Mouse (Mus musculus): ENCODE measurements around the gene Mrps23. TPM values are rescaled to one million over a fixed set of nuclear protein-coding genes. Genes with fewer than 3 reads are reported as not detected.

Mrps23 gene
- polyA plus RNA-seq, 1 experiment from 2014 or later: 55.5 TPM

DNA sequence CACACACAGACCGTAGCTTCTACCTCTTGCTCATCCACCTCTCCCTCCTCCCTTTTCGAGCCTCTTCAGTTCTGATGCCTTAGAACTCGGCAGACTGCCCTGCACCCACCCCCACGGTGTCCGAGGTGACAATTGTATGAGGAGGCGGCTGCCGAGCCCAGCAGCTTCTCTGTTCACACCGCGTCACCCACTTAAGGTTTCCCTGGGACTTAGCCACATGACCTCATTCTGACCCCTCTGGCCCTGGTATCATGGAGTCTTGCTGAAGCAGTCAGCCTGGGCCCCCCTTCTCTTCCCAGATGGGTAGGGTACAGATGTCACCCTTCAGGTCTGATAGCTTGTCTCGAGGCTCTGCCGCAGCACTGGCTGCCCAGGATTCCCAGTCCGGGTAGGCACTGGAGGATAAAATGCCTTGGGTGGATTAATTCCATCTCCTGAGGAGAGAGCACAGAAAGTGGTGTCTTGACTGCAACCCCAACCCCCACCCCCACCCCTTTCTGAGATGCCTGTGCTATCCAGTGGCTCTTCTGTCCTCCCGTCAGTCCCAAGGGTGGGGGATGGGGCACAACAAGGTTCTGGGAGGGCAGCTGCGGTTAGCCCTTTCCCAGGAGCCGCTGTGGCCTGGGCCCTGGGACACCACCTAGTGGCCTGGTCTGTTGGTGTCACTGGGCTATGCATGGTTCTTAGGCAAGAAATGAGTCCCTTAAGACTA, 42.4 kb upstream of the Mrps23 start:
- H3K4me1 ChIP-seq (replicated peaks; ENCODE audit: control insufficient read depth, insufficient read depth, low read length): peaks cover 55% of the 10 kb centered on the region
- peak; percentile 71 for ATAC-seq (ENCODE audit: low read depth)

DNA sequence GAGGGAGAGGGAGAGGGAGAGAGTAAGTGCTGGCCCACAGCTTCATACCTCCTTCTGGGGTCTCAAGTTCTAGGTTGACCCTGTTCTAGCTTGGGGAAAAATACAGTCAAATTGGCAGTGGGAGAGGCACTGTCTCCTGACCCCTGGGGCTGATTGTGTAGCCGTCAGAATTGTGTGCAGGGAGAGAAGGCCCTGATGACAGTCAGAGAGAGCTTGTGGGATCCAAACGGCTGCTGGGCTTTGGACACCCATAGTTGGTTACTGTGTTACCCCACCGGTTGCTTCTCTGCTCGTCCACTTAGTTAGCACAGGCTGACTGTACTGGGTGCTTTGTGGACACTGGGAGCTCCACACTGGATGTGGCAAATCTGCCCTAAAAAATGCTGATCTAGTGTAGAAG, 41.4 kb upstream of the Mrps23 start:
- Histone ChIP-seq H3K4me2 (ENCODE audit: low read depth, low read length) (no peak overlapping the region), H3K4me1 (replicated peaks; ENCODE audit: control insufficient read depth, insufficient read depth, low read length) (peaks cover 52% of the 10 kb centered on the region), H3K36me3 (ENCODE audit: control insufficient read depth, insufficient read depth, low read length) (no peaks in the 10 kb centered on the region), H3K27me3 (ENCODE audit: control insufficient read depth, insufficient read depth, low read depth, low read length) (no peaks in the 10 kb centered on the region), H3K27ac (ENCODE audit: low read length) (no peak overlapping the region), H3K9ac (ENCODE audit: low read length) (no peak overlapping the region), H3K9me3 (ENCODE audit: control insufficient read depth, low read length) (no peaks in the 10 kb centered on the region), H3K4me3 (ENCODE audit: low read length) (no peak overlapping the region)
- ATAC-seq (ENCODE audit: low read depth): no peak
- WGBS: 56% methylated on average over 4 of the region's 4 CpGs

More for the DNA sequence above, 42.4 kb upstream of the Mrps23 start:
- no peaks in the 10 kb centered on the region for H3K9me3 ChIP-seq (ENCODE audit: control insufficient read depth, low read length)
- peak overlapping the region; percentile 48 for H3K4me3 ChIP-seq (ENCODE audit: low read length)
- WGBS: 1% methylated on average over 13 of the region's 15 CpGs
- H3K27me3 ChIP-seq (ENCODE audit: control insufficient read depth, insufficient read depth, low read depth, low read length): no peaks in the 10 kb centered on the region
- peak overlapping the region; percentile 41 for H3K9ac ChIP-seq (ENCODE audit: low read length)
- H3K36me3 ChIP-seq (ENCODE audit: control insufficient read depth, insufficient read depth, low read length): no peaks in the 10 kb centered on the region
- peak overlapping the region; percentile 86 for H3K4me2 ChIP-seq (ENCODE audit: low read depth, low read length)
- H3K27ac ChIP-seq (ENCODE audit: low read length): peak overlapping the region; percentile 92

DNA sequence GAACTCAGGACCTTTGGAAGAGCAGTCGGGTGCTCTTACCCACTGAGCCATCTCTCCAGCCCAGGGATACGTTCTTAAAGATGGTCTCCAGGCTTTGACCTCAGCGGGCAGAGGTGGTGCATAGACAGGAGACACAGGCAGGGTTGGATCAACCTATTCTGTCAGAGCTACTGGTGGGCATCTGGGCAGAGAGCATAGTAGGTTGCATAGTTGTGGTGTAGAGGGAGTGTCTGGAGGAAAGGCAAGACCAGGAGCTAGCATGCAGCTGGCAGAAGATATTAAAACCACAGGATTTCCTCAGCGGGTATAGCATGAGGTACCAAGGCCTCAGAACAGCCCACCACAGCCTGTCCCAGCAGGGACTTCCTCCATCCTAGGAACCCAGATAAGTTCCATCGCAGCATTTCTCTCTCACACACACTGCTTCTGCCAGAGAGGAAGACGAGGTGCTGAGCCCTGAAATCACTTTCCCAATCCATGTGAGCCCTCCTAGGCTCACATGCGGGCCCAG, 39.9 kb upstream of the Mrps23 start:
- 72% methylated on average over 7 of the region's 7 CpGs for WGBS
- Histone ChIP-seq H3K4me2 (ENCODE audit: low read depth, low read length) (no peak overlapping the region), H3K9me3 (ENCODE audit: control insufficient read depth, low read length) (no peaks in the 10 kb centered on the region), H3K4me1 (replicated peaks; ENCODE audit: control insufficient read depth, insufficient read depth, low read length) (peaks cover 43% of the 10 kb centered on the region), H3K4me3 (ENCODE audit: low read length) (no peak overlapping the region), H3K27me3 (ENCODE audit: control insufficient read depth, insufficient read depth, low read depth, low read length) (no peaks in the 10 kb centered on the region), H3K36me3 (ENCODE audit: control insufficient read depth, insufficient read depth, low read length) (no peaks in the 10 kb centered on the region), H3K27ac (ENCODE audit: low read length) (peak overlapping the region; percentile 86), H3K9ac (ENCODE audit: low read length) (peak overlapping the region; percentile 24; the same call in 1 of the 2 replicates)
- no peak for ATAC-seq (ENCODE audit: low read depth)

DNA sequence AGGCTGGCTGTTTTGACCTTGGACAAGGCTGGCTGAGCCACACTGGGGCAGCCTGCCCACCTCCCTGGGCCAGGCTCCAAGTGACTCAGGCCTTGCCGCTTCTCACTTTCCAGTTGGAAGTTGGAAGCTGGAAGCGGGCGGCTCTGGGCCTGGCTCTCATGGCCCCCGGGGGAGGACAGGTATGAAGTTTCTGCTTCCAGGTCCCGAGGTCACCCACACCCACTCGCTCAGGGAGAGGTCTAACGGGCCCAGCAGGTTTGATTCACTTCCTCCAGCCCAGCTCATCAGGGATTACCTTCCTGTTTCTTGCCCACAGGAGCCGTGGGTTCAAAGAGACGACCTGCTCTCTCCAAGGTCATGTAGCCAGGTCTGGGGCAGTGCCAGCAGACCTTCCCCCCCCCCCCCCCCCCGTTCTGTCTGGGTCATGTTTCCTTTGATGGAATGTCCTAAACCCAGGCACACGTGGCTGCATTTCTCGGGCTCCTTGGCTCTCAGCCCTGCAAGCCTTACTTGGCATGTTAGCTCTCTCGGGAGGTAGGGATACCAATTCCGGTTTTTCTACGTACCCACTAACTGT, 39.3 kb upstream of the Mrps23 start:
- WGBS: 15% methylated on average over 15 of the region's 15 CpGs
- H3K36me3 ChIP-seq (ENCODE audit: control insufficient read depth, insufficient read depth, low read length): no peaks in the 10 kb centered on the region
- H3K9ac ChIP-seq (ENCODE audit: low read length): peak overlapping the region; percentile 24; the same call in 1 of the 2 replicates
- peak; percentile 16 for ATAC-seq (ENCODE audit: low read depth)
- H3K27ac ChIP-seq (ENCODE audit: low read length): peak overlapping the region; percentile 86
- peak overlapping the region; percentile 28; the same call in 1 of the 2 replicates for H3K4me2 ChIP-seq (ENCODE audit: low read depth, low read length)
- H3K4me1 ChIP-seq (replicated peaks; ENCODE audit: control insufficient read depth, insufficient read depth, low read length): peaks cover 43% of the 10 kb centered on the region
- H3K9me3 ChIP-seq (ENCODE audit: control insufficient read depth, low read length): no peaks in the 10 kb centered on the region
- H3K4me3 ChIP-seq (ENCODE audit: low read length): no peak overlapping the region
- peaks cover 2% of the 10 kb centered on the region; the same call in 1 of the 2 replicates for H3K27me3 ChIP-seq (ENCODE audit: control insufficient read depth, insufficient read depth, low read depth, low read length)

DNA sequence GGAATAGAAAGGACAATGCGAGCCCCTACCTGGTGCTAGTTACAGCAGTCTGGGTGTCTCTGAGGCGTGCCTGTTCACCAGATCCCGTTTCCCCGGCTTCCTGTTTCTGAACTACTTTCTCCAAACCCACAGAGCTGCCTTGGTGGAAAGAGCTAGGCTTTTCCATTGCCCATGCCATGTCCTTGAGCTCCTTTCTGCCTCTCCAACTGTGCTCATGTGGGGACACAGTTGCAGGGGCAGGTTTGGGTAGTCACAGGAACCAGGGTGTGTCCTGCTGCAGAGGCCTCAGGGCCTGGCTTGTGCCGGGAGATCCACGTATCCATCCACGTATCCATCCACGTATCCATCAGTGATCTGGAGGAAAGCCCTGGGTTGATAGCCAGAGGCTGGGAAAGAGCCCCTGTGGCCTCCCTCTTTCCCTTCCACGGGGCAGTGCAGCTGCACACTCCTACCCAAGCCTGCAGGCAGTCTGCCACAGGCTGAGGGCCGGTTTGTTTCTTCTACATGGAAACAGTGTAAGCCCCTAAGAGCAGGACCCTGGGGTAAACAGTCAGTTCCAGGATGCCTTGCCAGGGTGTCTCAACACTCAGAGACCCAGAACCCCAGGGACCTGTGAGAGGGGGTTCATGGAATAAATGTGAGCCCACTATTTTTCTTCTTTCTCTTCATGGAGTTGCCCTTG, 38.4 kb upstream of the Mrps23 start:
- no peaks in the 10 kb centered on the region for H3K36me3 ChIP-seq (ENCODE audit: control insufficient read depth, insufficient read depth, low read length)
- H3K9me3 ChIP-seq (ENCODE audit: control insufficient read depth, low read length): no peaks in the 10 kb centered on the region
- H3K4me2 ChIP-seq (ENCODE audit: low read depth, low read length): no peak overlapping the region
- H3K27ac ChIP-seq (ENCODE audit: low read length): peak overlapping the region; percentile 86
- no peak for ATAC-seq (ENCODE audit: low read depth)
- 61% methylated on average over 10 of the region's 10 CpGs for WGBS
- H3K9ac ChIP-seq (ENCODE audit: low read length): no peak overlapping the region
- H3K27me3 ChIP-seq (ENCODE audit: control insufficient read depth, insufficient read depth, low read depth, low read length): peaks cover 2% of the 10 kb centered on the region; the same call in 1 of the 2 replicates
- peaks cover 33% of the 10 kb centered on the region for H3K4me1 ChIP-seq (replicated peaks; ENCODE audit: control insufficient read depth, insufficient read depth, low read length)
- H3K4me3 ChIP-seq (ENCODE audit: low read length): no peak overlapping the region

DNA sequence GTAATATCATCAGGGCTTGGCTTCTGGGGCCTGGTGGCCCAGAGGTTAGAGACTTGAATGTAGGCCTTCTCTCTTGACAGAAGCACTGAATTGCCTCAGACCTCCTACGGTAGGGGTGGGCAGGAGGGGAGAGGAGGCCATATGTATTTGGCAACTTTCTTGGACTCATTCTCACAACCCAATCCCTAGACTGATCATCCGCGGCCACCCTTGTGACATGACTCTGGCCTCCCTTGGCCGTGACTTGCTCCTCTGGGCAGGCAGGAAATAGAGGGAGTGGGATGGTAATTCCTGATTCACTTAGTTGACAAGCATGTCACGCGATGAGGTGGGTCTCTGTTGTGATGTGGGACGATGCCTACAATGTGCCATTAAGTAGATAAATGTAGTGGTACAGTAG, 37.7 kb upstream of the Mrps23 start:
- Histone ChIP-seq H3K27me3 (ENCODE audit: control insufficient read depth, insufficient read depth, low read depth, low read length) (peaks cover 2% of the 10 kb centered on the region; the same call in 1 of the 2 replicates), H3K36me3 (ENCODE audit: control insufficient read depth, insufficient read depth, low read length) (no peaks in the 10 kb centered on the region), H3K4me2 (ENCODE audit: low read depth, low read length) (no peak overlapping the region), H3K9ac (ENCODE audit: low read length) (no peak overlapping the region), H3K4me1 (replicated peaks; ENCODE audit: control insufficient read depth, insufficient read depth, low read length) (peaks cover 29% of the 10 kb centered on the region), H3K4me3 (ENCODE audit: low read length) (no peak overlapping the region), H3K27ac (ENCODE audit: low read length) (no peak overlapping the region), H3K9me3 (ENCODE audit: control insufficient read depth, low read length) (no peaks in the 10 kb centered on the region)
- ATAC-seq (ENCODE audit: low read depth): no peak
- WGBS: 86% methylated on average over 7 of the region's 7 CpGs

DNA sequence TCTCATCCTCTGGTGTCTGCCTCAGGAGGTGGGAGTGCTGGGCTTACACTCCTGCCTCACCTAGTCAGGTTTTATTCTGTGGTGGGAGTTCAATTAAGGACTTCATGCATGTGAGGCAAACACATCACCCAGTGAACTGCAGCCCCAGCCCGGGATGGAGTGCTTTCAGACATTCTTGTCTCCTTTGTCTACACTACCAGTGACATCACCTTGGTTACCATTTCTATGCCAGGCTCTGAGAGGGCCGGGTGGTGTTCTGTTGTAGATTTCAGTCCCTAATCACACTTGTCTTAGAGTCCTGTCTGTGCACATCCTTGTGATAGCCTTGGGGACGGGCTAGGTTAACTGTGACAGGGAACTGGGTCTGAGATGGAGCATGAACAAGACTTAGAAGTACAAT, 35.6 kb upstream of the Mrps23 start:
- Histone ChIP-seq H3K27me3 (ENCODE audit: control insufficient read depth, insufficient read depth, low read depth, low read length) (peaks cover 2% of the 10 kb centered on the region; the same call in 1 of the 2 replicates), H3K9ac (ENCODE audit: low read length) (no peak overlapping the region), H3K9me3 (ENCODE audit: control insufficient read depth, low read length) (no peaks in the 10 kb centered on the region), H3K27ac (ENCODE audit: low read length) (no peak overlapping the region), H3K4me1 (replicated peaks; ENCODE audit: control insufficient read depth, insufficient read depth, low read length) (peaks cover 42% of the 10 kb centered on the region), H3K4me3 (ENCODE audit: low read length) (no peak overlapping the region), H3K4me2 (ENCODE audit: low read depth, low read length) (no peak overlapping the region), H3K36me3 (ENCODE audit: control insufficient read depth, insufficient read depth, low read length) (no peaks in the 10 kb centered on the region)
- no peak for ATAC-seq (ENCODE audit: low read depth)
- WGBS: 56% methylated on average over 3 of the region's 3 CpGs

DNA sequence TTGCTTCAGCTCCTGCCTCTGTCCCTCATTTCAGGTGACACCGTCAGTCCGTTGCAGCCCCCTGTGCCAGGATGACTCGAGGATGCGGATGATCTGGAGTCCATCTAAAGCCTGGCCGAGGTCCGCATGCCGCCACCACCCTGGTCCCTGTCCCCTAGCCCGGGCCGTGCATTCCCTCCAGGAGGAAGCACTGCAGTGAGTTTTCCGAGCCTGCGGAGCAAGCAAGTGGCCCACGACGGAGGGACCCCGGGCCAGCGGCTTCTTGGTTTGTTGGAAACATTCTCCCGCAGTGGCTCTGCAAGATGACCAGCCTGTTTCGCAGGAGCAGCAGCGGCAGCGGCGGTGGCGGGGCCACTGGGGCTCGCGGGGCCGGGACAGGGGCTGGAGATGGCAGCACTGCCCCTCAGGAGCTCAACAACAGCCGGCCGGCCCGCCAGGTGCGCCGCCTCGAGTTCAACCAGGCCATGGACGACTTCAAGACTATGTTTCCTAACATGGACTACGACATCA, 34.6 kb upstream of the Mrps23 start:
- Histone ChIP-seq H3K27ac (ENCODE audit: low read length) (no peak overlapping the region), H3K4me3 (ENCODE audit: low read length) (no peak overlapping the region), H3K4me2 (ENCODE audit: low read depth, low read length) (no peak overlapping the region), H3K27me3 (ENCODE audit: control insufficient read depth, insufficient read depth, low read depth, low read length) (peaks cover 2% of the 10 kb centered on the region; the same call in 1 of the 2 replicates), H3K36me3 (ENCODE audit: control insufficient read depth, insufficient read depth, low read length) (no peaks in the 10 kb centered on the region), H3K4me1 (replicated peaks; ENCODE audit: control insufficient read depth, insufficient read depth, low read length) (peaks cover 45% of the 10 kb centered on the region), H3K9ac (ENCODE audit: low read length) (0 out of 2 replicates have a peak overlapping the region, but pooled peaks have one; percentile 24), H3K9me3 (ENCODE audit: control insufficient read depth, low read length) (no peaks in the 10 kb centered on the region)
- ATAC-seq (ENCODE audit: low read depth): no peak
- 30% methylated on average over 32 of the region's 32 CpGs for WGBS

DNA sequence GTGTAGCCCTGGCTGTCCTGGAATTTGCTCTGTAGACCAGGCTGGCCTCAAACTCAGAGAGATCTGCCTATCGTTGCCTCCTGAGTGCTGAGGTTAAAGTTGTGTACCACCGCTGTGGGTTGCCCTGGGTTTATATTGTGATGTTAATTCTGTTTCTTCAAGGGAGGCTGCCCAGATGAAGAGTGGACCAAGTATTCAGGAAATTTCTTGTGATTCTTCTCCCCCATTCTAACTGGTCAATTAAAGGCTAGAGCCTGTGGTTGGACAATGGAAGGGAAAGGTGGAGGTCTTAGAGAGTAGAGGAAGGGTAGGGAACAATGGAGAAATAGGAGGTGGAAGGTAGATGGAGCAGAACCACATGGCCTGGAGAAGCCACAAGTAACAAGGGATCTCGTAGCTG, 33.6 kb upstream of the Mrps23 start:
- Histone ChIP-seq H3K36me3 (ENCODE audit: control insufficient read depth, insufficient read depth, low read length) (no peaks in the 10 kb centered on the region), H3K9ac (ENCODE audit: low read length) (no peak overlapping the region), H3K4me3 (ENCODE audit: low read length) (no peak overlapping the region), H3K4me2 (ENCODE audit: low read depth, low read length) (no peak overlapping the region), H3K27me3 (ENCODE audit: control insufficient read depth, insufficient read depth, low read depth, low read length) (peaks cover 2% of the 10 kb centered on the region; the same call in 1 of the 2 replicates), H3K9me3 (ENCODE audit: control insufficient read depth, low read length) (no peaks in the 10 kb centered on the region), H3K27ac (ENCODE audit: low read length) (no peak overlapping the region), H3K4me1 (replicated peaks; ENCODE audit: control insufficient read depth, insufficient read depth, low read length) (peaks cover 35% of the 10 kb centered on the region)
- 82% methylated on average over 3 of the region's 3 CpGs for WGBS
- ATAC-seq (ENCODE audit: low read depth): no peak

All from lung, embryonic 16.5 days (tissue).